Mouse (Mus musculus) erythroid progenitor cell, adult 5-6 weeks (primary cell): ENCODE measurements around the gene Kif21a. TPM values are rescaled to one million over a fixed set of nuclear protein-coding genes. Genes with fewer than 3 reads are reported as not detected.

ENCODE experiments used
- ATAC-seq: replicated peaks from 2 replicates; pipeline ENCODE4 v1.8.0; 2016; ENCODE audit warnings: moderate number of reproducible peaks, mild to moderate bottlenecking, moderate TSS enrichment, inconsistent platforms; ENCODE audit not compliant: poor library complexity, low FRiP score, severe bottlenecking
- total RNA-seq, 2 experiments: library from RNA; stranded (forward) in 1 of 2; stranded (reverse) in 1 of 2; fragments of 150-400 nt in 1 of 2; fragments of 186-747, 209-891 nt in 1 of 2; gene quantifications; 2 replicates each; pipeline versions ENCODE4 v1.2.3 to v1.2.4; 2015 to 2017; ENCODE audit warnings: low replicate concordance in 2 of 2

Gene Kif21a
- total RNA-seq, 2 experiments from 2014 or later: not detected

GRCm38 (mm10) chr15:90962548-90962947 is 87.2 kb downstream of the Kif21a start:
- ATAC-seq: no peak

- no peak for ATAC-seq
Observed at GRCm38 (mm10) chr15:90960831-90961554, 88.8 kb downstream of the Kif21a start.

DNA sequence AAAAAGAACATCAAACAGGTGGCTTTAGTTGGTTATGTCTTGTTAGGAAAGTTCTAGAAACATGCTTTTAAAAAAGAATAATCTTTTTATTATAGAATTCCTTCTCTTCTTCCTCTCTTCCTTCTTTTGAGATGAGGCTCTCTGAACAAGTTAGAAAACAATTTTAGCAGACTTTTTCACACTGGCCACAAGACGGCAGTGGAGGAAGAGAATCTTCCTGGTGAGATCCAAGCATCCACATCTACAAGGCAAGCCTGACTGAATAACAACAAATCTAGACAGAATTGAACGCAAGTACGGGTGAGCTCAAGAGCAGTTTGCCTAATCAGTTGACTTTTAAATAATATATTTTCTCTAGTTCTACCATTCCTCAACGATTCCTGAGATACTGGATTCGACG is 98.4 kb downstream of the Kif21a start:
- ATAC-seq: no peak

GRCm38 (mm10) chr15:90938469-90938868 is 111.3 kb downstream of the Kif21a start:
- no peak for ATAC-seq

- no peak for ATAC-seq
Observed at GRCm38 (mm10) chr15:90935579-90935978, 114.2 kb downstream of the Kif21a start.

DNA sequence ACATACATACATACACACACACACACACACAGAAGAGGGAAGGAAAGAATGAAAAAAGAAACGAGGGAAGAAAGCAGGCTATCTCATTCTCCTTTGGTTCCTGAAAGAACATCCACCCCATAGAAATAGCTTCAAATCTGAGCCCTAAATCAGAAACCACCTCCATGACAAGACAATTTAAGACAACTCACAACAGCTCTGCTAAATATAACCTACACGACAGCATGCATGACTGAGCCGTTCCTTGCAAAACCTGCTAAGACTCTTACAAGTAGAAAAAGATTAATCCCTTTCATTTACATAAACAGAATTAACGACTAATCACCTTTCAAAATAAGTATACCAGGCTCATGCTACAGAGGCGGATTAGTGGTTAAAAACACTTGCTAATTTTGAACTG is 118.3 kb downstream of the Kif21a start:
- ATAC-seq: no peak

GRCm38 (mm10) chr15:90929043-90929442 is 120.7 kb downstream of the Kif21a start:
- no peak for ATAC-seq

GRCm38 (mm10) chr15:90896480-90896879 is 153.3 kb downstream of the Kif21a start:
- no peak for ATAC-seq

DNA sequence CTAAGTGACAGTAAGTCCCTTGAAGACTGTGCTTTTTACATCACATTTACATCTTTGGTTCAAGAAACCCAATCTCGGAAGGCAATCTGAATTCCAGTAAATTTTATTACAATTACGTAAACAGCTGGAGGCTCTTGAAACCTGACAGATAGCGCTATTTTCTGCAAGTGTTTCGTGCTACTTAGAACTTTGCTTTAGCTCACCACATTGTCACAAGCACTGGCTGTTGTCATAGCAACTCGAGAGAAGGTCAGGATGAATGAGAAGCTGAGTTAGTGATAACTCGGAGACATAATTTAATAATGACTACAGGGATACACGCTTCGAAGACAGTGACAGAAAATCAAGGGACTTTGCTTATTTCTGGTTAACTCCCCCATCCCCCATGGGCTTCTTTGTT is 162.3 kb downstream of the Kif21a start:
- ATAC-seq: no peak

Other genes starting within 250 kb of the Kif21a start
- gene Abcd2, start 141.9 kb upstream of the Kif21a start, total RNA-seq (2015; ENCODE audit: low replicate concordance): 5.4 and 5.8 TPM in 2 replicates
- 3.9 and 7.2 TPM in 2 replicates for gene Abcd2, start 141.9 kb upstream of the Kif21a start, total RNA-seq (2017; ENCODE audit: low replicate concordance)
- not detected in 2 replicates for gene CN725425, start 149.5 kb upstream of the Kif21a start, total RNA-seq (2015; ENCODE audit: low replicate concordance)
- not detected in 2 replicates for gene CN725425, start 149.5 kb upstream of the Kif21a start, total RNA-seq (2017; ENCODE audit: low replicate concordance)